Mouse (Mus musculus) R1 (cell line): ENCODE results near the gene Gm10354.
A peak's percentile ranks its signal among the peaks of the same experiment; 100 is the strongest.
"Not testable (repeated sequence)": the region's sequence is repeated elsewhere in the genome, so short reads cannot be mapped to it uniquely, and the experiment has no call there.

Experiments used
- DNase-seq: peaks from one replicate; pipeline ENCODE4 v3.0.0-alpha.2; 2018; ENCODE audit warnings: low read depth, low spot score

Gm10354 gene

GRCm38 (mm10) chr5:14978835-14979234, at the start of gene Gm10354:
Gene Gm10354, minus strand, starts transcription at chr5:14978935.
- not testable (repeated sequence) for DNase-seq

- DNase-seq: not testable (repeated sequence)
Measured at GRCm38 (mm10) chr5:15024316-15024715, 45.6 kb upstream of the Gm10354 start.

- DNase-seq: not testable (repeated sequence)
Measured at GRCm38 (mm10) chr5:15020067-15020466, 41.3 kb upstream of the Gm10354 start.

- DNase-seq: not testable (repeated sequence)
Measured at GRCm38 (mm10) chr5:15010639-15011582, 32.2 kb upstream of the Gm10354 start.

GRCm38 (mm10) chr5:15006907-15007306, 28.2 kb upstream of the Gm10354 start:
- peak; percentile 14 for DNase-seq

GRCm38 (mm10) chr5:15006288-15006687, 27.6 kb upstream of the Gm10354 start:
- DNase-seq: not testable (repeated sequence)

- not testable (repeated sequence) for DNase-seq
Measured at GRCm38 (mm10) chr5:15005584-15005983, 26.8 kb upstream of the Gm10354 start.

- DNase-seq: not testable (repeated sequence)
Measured at GRCm38 (mm10) chr5:15004569-15005562, 26.1 kb upstream of the Gm10354 start.

- not testable (repeated sequence) for DNase-seq
Measured at GRCm38 (mm10) chr5:14998077-14998476, 19.3 kb upstream of the Gm10354 start.

GRCm38 (mm10) chr5:14997556-14997955, 18.8 kb upstream of the Gm10354 start:
- not testable (repeated sequence) for DNase-seq

- not testable (repeated sequence) for DNase-seq
Measured at GRCm38 (mm10) chr5:14996670-14997249, 18.0 kb upstream of the Gm10354 start.

- not testable (repeated sequence) for DNase-seq
Measured at GRCm38 (mm10) chr5:14994124-14994523, 15.4 kb upstream of the Gm10354 start.

- DNase-seq: not testable (repeated sequence)
Measured at GRCm38 (mm10) chr5:14990375-14991158, 11.8 kb upstream of the Gm10354 start.

- DNase-seq: not testable (repeated sequence)
Measured at GRCm38 (mm10) chr5:14986649-14987387, 8.1 kb upstream of the Gm10354 start.

- DNase-seq: not testable (repeated sequence)
Measured at GRCm38 (mm10) chr5:14977368-14977767, 1.4 kb downstream of the Gm10354 start.

GRCm38 (mm10) chr5:14975294-14975693, 3.4 kb downstream of the Gm10354 start:
- DNase-seq: not testable (repeated sequence)

GRCm38 (mm10) chr5:14972841-14973240, 5.9 kb downstream of the Gm10354 start:
- not testable (repeated sequence) for DNase-seq

GRCm38 (mm10) chr5:14963821-14964220, 14.9 kb downstream of the Gm10354 start:
- DNase-seq: peak; percentile 36

GRCm38 (mm10) chr5:14961502-14961901, 17.2 kb downstream of the Gm10354 start:
- not testable (repeated sequence) for DNase-seq
